Mouse (Mus musculus) mesoderm, embryonic 11.5 days (tissue): Measurements from ENCODE around the gene Urm1.
"Not testable (repeated sequence)": the region's sequence is repeated elsewhere in the genome, so short reads cannot be mapped to it uniquely, and the experiment has no call there.

Experiments
- DNase-seq: peaks from one replicate; pipeline ENCODE4 v3.0.0-alpha.2; 2012; ENCODE audit warnings: low read depth, low spot score

Gene Urm1

DNA sequence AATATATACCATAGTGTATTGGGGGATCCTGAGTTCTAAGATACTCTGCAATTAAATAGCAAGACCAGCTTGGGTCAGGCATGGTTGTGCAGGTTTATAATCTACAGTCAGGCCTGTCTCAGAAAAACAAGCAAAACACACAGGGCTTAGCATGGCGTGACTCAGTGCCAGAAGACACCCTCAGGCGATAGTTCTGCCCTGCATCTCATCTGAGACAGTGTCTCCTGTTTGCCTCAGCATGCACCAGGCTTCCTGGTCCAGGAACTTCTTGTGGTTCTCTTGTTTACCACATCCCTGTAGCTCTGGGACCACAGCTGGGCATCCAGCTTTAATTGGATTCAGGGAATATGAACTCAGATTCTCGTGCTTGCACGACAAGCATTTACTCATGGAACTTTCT, 45.2 kb downstream of the Urm1 start:
- no peak for DNase-seq

GRCm38 (mm10) chr2:29868949-29869645, 49.2 kb downstream of the Urm1 start, which contains the start of gene Cercam:
Gene Cercam (plus strand): TSS chr2:29869164.
- DNase-seq = peak; percentile 94

- peak; percentile 42 for DNase-seq
These were observed 50.0 kb downstream of the Urm1 start for GRCm38 (mm10) chr2:29869646-29870451.

- DNase-seq = no peak
These were observed 52.9 kb downstream of the Urm1 start for GRCm38 (mm10) chr2:29872581-29873295.

DNA sequence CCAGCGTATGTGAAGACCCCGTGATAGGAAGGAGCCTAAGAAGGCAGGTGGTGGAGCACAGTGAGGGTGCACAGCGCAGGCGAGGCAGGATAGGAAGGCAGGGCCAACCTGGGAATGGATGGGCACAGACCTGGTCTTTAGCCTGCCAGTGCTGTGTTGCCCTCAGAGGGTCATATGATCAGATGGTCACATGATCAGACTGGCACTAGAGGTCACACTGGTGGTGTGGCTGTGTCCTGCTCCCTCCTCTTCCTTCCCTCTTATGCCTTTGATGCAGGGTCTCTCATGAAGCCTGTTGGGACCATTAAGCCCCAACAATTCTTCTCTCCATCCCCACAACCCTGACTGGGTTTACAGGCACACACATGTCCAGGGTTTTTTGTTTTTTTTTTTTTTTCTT, 53.9 kb downstream of the Urm1 start:
- DNase-seq = no peak

DNA sequence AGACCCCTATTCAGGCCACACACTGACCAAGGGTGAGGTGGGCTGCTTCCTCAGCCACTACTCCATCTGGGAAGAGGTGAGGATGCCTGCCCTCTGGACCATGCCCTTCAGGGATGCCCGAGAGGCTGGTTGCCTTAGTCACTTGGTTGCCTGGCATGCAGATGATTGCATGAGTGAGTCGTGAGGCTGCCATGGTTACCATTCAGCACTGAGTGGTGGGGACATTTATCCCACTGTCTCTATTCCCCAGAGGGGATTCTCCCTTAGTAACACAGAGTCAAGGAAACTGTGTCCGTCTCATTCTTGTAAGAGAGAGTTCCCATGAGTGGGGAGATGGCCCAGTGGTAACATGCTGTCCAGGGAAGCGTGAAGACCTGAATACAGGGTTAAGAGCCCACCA, 58.2 kb downstream of the Urm1 start:
- DNase-seq = no peak

GRCm38 (mm10) chr2:29879191-29879590, 59.3 kb downstream of the Urm1 start:
- DNase-seq = no peak

- DNase-seq = no peak
These were observed 60.3 kb downstream of the Urm1 start for GRCm38 (mm10) chr2:29879964-29880830.

GRCm38 (mm10) chr2:29886659-29887292, 66.9 kb downstream of the Urm1 start:
- DNase-seq = not testable (repeated sequence)

DNA sequence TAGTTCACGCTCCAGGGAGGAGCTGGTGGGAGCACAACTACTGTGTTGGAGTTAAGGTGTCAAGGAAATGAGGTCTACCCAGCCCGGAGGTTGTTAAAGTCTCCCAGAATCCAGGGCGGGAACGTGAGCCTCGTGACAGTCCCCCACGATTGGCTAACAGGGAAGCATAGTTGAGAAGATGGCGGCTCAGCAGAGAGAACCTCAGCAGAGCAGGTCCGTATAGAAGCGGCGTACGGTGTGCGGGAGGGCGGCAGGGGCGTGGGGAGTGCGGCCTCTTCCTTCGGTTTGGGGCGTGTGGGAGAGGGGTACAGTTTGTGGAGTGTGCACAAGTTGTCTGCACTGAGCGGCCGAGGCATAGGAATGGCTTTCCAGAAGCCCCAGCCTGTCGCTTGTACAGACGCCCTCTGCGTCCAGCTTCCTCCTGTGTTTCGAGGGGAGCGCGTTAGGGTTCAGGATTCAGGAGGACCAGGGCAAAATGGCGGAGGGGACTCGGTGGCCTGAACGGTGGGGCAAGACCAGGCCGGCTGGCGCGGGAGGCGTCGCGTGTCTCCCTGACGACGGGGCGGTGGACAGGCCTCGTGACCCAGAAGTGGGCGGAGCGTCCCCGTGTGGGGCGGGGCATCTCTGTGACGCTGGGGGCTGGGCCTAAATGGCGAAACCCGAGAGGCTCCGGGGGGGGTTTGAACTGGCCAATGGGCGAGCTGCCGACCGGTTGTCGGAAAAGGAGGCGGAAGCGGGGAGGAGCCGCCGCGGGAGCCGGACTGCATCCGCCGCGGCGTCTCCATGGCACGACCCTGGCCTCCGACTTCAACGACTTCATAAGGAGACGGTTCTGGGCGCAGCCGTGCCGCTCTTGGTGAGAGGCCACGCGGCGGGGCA, 69.4 kb downstream of the Urm1 start, which contains the start of gene Odf2:
Gene Odf2, plus strand, starts transcription at position 156 of the 879 bp plus-strand sequence.
- peak; percentile 99 for DNase-seq

- DNase-seq = peak; percentile 87
These were observed 70.3 kb downstream of the Urm1 start for GRCm38 (mm10) chr2:29889991-29890833.

DNA sequence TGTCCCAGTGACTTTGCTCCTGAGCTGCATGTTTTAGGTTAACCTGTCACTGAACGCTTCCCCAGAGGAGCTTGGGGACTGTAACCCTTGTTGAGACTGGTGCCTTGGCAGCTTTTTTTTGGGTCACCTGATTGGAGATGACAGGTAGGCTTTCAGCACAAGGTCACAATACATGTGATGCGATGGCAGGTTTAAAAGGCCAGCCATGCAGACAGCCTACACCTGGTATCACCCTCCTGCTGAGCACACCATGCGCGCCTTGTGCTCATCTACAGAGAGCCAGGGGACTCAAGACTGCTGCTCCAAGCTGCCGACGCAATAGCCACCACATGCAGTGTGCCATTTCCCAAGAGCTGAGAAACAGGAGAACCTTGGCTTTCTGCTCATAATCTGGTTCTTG, 71.9 kb downstream of the Urm1 start:
- DNase-seq = no peak
